Mouse (Mus musculus): ENCODE data around the gene Thnsl2. TPM values are rescaled to one million over a fixed set of nuclear protein-coding genes. Genes with fewer than 3 reads are reported as not detected.

Thnsl2 gene
- total and polyA plus RNA-seq, 3 experiments = not detected

- Histone ChIP-seq H3K79me2 (replicated peaks; ENCODE audit: control insufficient read depth, extremely low read depth, insufficient read depth, poor library complexity, severe bottlenecking) (no peaks in the 10 kb centered on the region), H3K9me3 (replicated peaks; ENCODE audit: low read length) (no peaks in the 10 kb centered on the region), H3K27me3 (replicated peaks) (no peaks in the 10 kb centered on the region), H3K4me2 (ENCODE audit: insufficient read depth, low read depth, poor library complexity, severe bottlenecking) (no peak overlapping the region), H3K36me3 (replicated peaks in 1 of 2; ENCODE audit: control insufficient read depth in 1 of 2, insufficient read depth in 1 of 2, low read length in 1 of 2) (no peaks in the 10 kb centered on the region), H3K27ac (ENCODE audit: insufficient read depth, low read depth) (no peak overlapping the region), H3K4me1 (ENCODE audit: control insufficient read depth in 1 of 2, insufficient read depth in 2 of 2) (peaks cover 0 to 9% of the 10 kb centered on the region in 2 experiments; a peak in 2 of 4 replicates), H3K9ac (ENCODE audit: insufficient read depth, low read depth) (no peak overlapping the region), H3K4me3 (replicated peaks in 1 of 3; ENCODE audit: low read depth in 2 of 3, low read length in 2 of 3, poor library complexity in 1 of 3) (no peak overlapping the region)
- dilution Hi-C loops (cut with MboI; ENCODE audit: extremely low pct_ligation_motif_present, extremely low pct_unique_long_range_greater_than_20kb, low sequenced_read_pairs) (no loop called here), in situ Hi-C loops (cut with MboI; ENCODE audit: low pct_ligation_motif_present, low pct_unique_long_range_greater_than_20kb, low sequenced_read_pairs) (loop anchor here (25.0 kb wide), 1 partner anchor 321 kb away; no protein-coding TSS in a partner anchor)
- TF ChIP-seq MEF2A (IDR thresholded peaks at IDR 0.05; ENCODE audit: borderline replicate concordance, low read depth, low read length) (no peak), MYC (IDR thresholded peaks at IDR 0.05; ENCODE audit: low read depth, low read length) (no peak), CHD1 (IDR thresholded peaks at IDR 0.05; ENCODE audit: low read depth, low read length) (no peak), HCFC1 (IDR thresholded peaks at IDR 0.05; ENCODE audit: low read depth, low read length) (no peak), GABPA (IDR thresholded peaks at IDR 0.05; ENCODE audit: insufficient replicate concordance, low read depth, low read length) (no peak), POLR2AphosphoS2 (IDR thresholded peaks at IDR 0.05; ENCODE audit: low read depth, low read length) (no peak), RAD21 (IDR thresholded peaks at IDR 0.05; ENCODE audit: low read depth, low read length) (no peak), ZMIZ1 (IDR thresholded peaks at IDR 0.05; ENCODE audit: low read depth, low read length) (no peak), MAX (IDR thresholded peaks at IDR 0.05; ENCODE audit: low read length) (no peak), KAT2A (IDR thresholded peaks at IDR 0.05; ENCODE audit: insufficient replicate concordance, low read length) (no peak), CTCF (conservative IDR thresholded peaks at IDR 0.05 in 1 of 2, IDR thresholded peaks at IDR 0.05 in 1 of 2; ENCODE audit: low read depth in 2 of 2, low read length in 2 of 2) (no peak), TCF12 (IDR thresholded peaks at IDR 0.05; ENCODE audit: low read depth, low read length) (no peak), BHLHE40 (IDR thresholded peaks at IDR 0.05; ENCODE audit: low read depth, low read length) (no peak), ZKSCAN1 (IDR thresholded peaks at IDR 0.05; ENCODE audit: borderline replicate concordance, low read depth, low read length) (no peak), NELFE (IDR thresholded peaks at IDR 0.05; ENCODE audit: low read depth, low read length) (no peak)
- DNase-seq (ENCODE audit: extremely low read depth) = no peak
These were observed 10.7 kb downstream of the Thnsl2 start for GRCm38 (mm10) chr6:71133559-71133958.

DNA sequence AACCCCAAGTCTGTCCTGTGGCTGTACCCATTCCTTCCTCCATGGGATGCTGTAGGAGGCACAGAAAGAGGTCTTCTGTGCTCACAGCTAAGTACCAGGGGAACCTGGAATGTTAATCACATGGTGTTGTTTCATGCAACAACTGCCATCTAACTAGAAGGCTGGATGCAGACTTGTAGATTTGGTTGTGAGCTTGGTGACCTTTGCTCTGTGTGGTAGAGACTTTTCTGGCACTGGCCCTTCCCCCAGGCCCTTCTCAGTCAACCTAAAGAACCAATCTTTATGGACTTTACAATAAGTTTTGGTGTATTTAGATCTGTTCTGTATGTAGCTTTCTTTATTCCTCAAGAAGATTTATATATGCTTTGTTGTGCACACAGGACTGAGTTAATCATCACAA is 13.2 kb downstream of the Thnsl2 start:
- Histone ChIP-seq H3K36me3 (replicated peaks in 1 of 2; ENCODE audit: control insufficient read depth in 1 of 2, insufficient read depth in 1 of 2, low read length in 1 of 2) (no peaks in the 10 kb centered on the region), H3K27ac (ENCODE audit: insufficient read depth, low read depth) (no peak overlapping the region), H3K27me3 (replicated peaks) (no peaks in the 10 kb centered on the region), H3K9ac (ENCODE audit: insufficient read depth, low read depth) (no peak overlapping the region), H3K4me1 (ENCODE audit: control insufficient read depth in 1 of 2, insufficient read depth in 2 of 2) (peaks cover 0 to 9% of the 10 kb centered on the region in 2 experiments; a peak in 2 of 4 replicates), H3K4me3 (replicated peaks in 1 of 3; ENCODE audit: low read depth in 2 of 3, low read length in 2 of 3, poor library complexity in 1 of 3) (no peak overlapping the region), H3K79me2 (replicated peaks; ENCODE audit: control insufficient read depth, extremely low read depth, insufficient read depth, poor library complexity, severe bottlenecking) (no peaks in the 10 kb centered on the region), H3K9me3 (replicated peaks; ENCODE audit: low read length) (no peaks in the 10 kb centered on the region), H3K4me2 (ENCODE audit: insufficient read depth, low read depth, poor library complexity, severe bottlenecking) (no peak overlapping the region)
- DNase-seq (ENCODE audit: extremely low read depth) = no peak
- dilution Hi-C loops (cut with MboI; ENCODE audit: extremely low pct_ligation_motif_present, extremely low pct_unique_long_range_greater_than_20kb, low sequenced_read_pairs) (no loop called here), in situ Hi-C loops (cut with MboI; ENCODE audit: low pct_ligation_motif_present, low pct_unique_long_range_greater_than_20kb, low sequenced_read_pairs) (loop anchor here (25.0 kb wide), 1 partner anchor 319 kb away; no protein-coding TSS in a partner anchor)
- TF ChIP-seq EP300 (IDR thresholded peaks at IDR 0.05; ENCODE audit: low read length) (no peak), CTCF (conservative IDR thresholded peaks at IDR 0.05 in 1 of 2, IDR thresholded peaks at IDR 0.05 in 1 of 2; ENCODE audit: low read depth in 2 of 2, low read length in 2 of 2) (no peak), USF2 (conservative IDR thresholded peaks at IDR 0.05; ENCODE audit: low read depth, low read length) (no peak), MYC (IDR thresholded peaks at IDR 0.05; ENCODE audit: low read depth, low read length) (no peak), ETS1 (conservative IDR thresholded peaks at IDR 0.05; ENCODE audit: low read depth, low read length) (no peak), POLR2AphosphoS2 (IDR thresholded peaks at IDR 0.05; ENCODE audit: low read depth, low read length) (no peak), SIN3A (IDR thresholded peaks at IDR 0.05; ENCODE audit: low read length) (no peak), IRF4 (IDR thresholded peaks at IDR 0.05; ENCODE audit: low read depth, low read length) (no peak), CHD1 (IDR thresholded peaks at IDR 0.05; ENCODE audit: low read depth, low read length) (no peak), NRF1 (IDR thresholded peaks at IDR 0.05; ENCODE audit: low read depth, low read length) (no peak), HCFC1 (IDR thresholded peaks at IDR 0.05; ENCODE audit: low read depth, low read length) (no peak), JUN (IDR thresholded peaks at IDR 0.05; ENCODE audit: insufficient read depth, low read depth, low read length) (no peak), CHD2 (IDR thresholded peaks at IDR 0.05; ENCODE audit: low read length) (no peak), MXI1 (IDR thresholded peaks at IDR 0.05; ENCODE audit: low read depth, low read length) (no peak)

All from CH12.LX (cell line).